Mouse (Mus musculus): ENCODE measurements around the gene Rell1.

The Rell1 gene

GRCm38 (mm10) chr5:63952039-63952438 lies 16.7 kb downstream of the Rell1 start:
- DNase-seq (ENCODE audit: low spot score in 2 of 2), result no peak

- no peak for DNase-seq (ENCODE audit: low spot score in 2 of 2)
Measured at GRCm38 (mm10) chr5:63951421-63951911, 17.2 kb downstream of the Rell1 start.

DNA sequence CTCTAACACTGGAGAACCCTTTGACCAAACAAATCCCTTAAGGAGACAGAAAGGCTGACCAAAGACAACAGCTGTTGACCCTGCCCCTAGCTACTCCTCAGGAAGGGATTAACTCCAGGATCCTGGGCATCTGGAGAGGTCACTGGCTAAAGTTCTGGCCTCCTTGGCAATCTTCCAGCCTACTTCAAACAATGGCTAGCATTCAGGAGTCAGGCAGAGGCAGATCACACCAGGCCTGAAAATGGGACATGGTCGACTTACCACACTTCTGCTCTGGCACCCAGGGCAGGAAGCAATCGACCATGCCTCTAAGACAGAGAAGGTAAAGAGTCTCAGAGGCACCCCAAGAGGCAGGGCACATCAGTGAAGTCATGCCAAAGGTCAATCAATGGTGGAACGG lies 19.5 kb downstream of the Rell1 start:
- DNase-seq (ENCODE audit: low spot score in 2 of 2), result no peak

DNA sequence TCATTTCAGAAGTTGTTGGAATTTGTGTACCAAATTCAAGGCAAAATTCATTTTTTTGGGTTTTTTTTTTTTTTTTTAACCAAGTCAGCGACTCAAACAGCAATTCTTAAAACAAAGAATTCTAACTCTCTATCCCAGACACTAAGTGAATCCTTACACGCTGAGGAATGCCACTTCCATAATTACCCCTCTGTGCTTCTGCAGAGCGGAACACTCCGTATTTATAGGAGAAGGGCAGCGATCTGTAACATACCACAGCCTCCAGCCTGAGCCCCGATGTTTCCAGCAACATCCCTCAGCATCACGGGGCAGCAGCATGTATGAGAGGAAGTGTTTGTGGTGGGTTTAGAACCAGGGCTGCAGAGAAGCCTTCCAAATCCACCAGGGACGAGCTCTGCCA lies 21.2 kb downstream of the Rell1 start:
- DNase-seq (ENCODE audit: low spot score in 2 of 2), result no peak

- DNase-seq (ENCODE audit: low spot score in 2 of 2), result no peak
Measured at GRCm38 (mm10) chr5:63943291-63943690, 25.4 kb downstream of the Rell1 start.

DNA sequence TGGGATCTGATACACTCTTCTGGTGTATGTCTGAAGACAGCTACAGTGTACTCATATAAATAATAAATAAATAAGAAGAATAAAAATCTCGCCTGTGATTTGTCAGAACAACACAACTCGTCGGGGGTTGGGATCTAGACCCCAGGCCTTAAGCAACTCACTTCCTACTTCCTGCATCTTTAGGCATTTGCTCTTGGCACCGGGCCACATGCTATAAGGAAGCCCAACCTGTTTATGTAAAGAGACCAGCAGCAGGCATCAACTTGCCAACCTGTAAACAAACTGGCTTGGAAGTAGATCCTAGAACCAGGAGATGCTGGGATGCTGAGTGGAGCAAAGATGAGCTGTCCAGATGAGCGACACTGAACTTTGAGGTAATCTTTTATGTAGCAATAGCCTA lies 26.8 kb downstream of the Rell1 start:
- no peak for DNase-seq (ENCODE audit: low spot score in 2 of 2)

GRCm38 (mm10) chr5:63938575-63938974 lies 30.1 kb downstream of the Rell1 start:
- DNase-seq (ENCODE audit: low spot score in 2 of 2), result no peak

- no peak for DNase-seq (ENCODE audit: low spot score in 2 of 2)
Measured at GRCm38 (mm10) chr5:63936740-63937139, 32.0 kb downstream of the Rell1 start.

DNA sequence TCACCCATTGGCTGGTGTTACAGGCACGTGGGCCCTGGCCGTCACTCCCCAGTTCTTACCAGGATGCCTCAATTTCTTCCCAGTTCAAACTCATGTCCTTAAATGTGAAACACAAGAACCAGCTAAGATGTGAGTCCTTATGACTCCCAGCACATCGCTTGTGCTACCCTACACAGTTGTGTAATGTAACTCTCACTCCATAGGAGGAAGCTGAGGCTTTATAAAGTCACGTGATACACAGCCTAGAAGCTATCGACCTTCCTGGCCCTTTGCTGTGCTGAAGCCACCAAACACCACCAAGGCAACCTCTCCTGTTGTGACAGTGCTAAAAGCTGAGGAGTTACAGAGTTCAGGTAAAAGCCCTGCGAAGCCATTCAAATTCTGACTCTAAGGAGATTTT lies 33.1 kb downstream of the Rell1 start:
- no peak for DNase-seq (ENCODE audit: low spot score in 2 of 2)

- DNase-seq (ENCODE audit: low spot score in 2 of 2), result no peak
Measured at GRCm38 (mm10) chr5:63932829-63933228, 35.9 kb downstream of the Rell1 start.

- no peak for DNase-seq (ENCODE audit: low spot score in 2 of 2)
Measured at GRCm38 (mm10) chr5:63930824-63931358, 37.8 kb downstream of the Rell1 start.

- no peak for DNase-seq (ENCODE audit: low spot score in 2 of 2)
Measured at GRCm38 (mm10) chr5:63925035-63925628, 43.6 kb downstream of the Rell1 start.

DNA sequence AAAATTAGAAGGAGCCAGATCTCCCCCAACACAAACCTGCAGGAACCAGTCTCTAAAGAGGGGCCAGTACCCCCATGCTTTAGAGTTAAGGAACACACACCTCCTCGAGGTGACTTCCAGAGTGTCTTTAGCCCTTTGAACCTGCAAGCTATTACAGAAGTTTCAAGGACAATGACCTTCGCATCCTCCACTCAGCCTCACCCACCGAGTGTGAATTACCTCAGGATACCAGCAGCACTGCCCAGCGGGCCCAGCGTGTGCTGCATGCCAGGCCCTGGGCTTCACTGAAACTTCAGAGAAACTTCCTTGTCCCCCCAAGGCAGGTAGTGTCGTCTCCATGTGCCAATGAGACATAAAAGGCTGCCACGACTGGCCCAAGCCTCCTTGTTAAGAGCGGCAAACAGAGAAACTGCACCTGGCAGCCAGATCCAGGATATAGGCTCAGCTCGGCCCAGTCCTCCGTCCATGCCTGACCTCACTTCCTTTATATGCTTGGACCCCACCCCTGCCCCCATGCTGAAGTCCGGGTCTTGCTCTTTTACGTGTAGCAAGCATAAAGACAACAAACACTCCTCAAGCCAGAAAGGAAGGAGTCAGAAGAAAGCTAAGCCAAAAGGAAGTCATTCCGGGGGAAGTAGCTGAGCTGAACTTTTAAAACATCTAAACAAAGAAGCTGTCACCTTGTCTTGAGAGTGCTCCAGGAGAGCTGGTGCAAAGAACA lies 45.2 kb downstream of the Rell1 start:
- DNase-seq (ENCODE audit: low spot score in 2 of 2), result no peak

GRCm38 (mm10) chr5:63918201-63918600 lies 50.5 kb downstream of the Rell1 start:
- DNase-seq (ENCODE audit: low spot score in 2 of 2), result no peak

GRCm38 (mm10) chr5:63916457-63917139 lies 52.1 kb downstream of the Rell1 start:
- no peak for DNase-seq (ENCODE audit: low spot score in 2 of 2)

GRCm38 (mm10) chr5:63914896-63915295 lies 53.8 kb downstream of the Rell1 start:
- DNase-seq (ENCODE audit: low spot score in 2 of 2), result no peak

- DNase-seq (ENCODE audit: low spot score in 2 of 2), result no peak
Measured at GRCm38 (mm10) chr5:63910171-63910960, 58.3 kb downstream of the Rell1 start.

DNA sequence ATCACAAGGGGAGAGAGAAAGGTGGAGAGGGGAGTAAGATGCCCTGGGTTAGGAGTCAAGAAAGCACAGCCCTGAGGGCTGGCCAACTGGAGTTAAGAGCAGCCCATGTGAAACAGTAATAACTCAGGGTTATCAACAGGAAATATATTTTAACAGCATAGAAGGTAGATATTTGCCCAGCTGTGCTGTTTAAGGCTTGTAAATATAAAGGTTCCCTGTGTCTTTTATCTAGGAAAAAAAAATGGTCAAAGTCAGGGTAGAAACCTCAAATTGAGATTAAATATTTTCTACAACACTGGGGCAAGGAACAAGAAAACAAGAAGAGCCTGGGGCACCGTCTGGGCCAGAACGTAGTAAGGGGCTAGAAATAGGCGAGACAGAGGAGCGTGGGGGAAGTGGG lies 61.2 kb downstream of the Rell1 start:
- DNase-seq (ENCODE audit: low spot score in 2 of 2), result no peak

- peak; percentile 25 to 60 for DNase-seq (ENCODE audit: low spot score in 2 of 2)
Measured at GRCm38 (mm10) chr5:63906149-63907093, 62.3 kb downstream of the Rell1 start.

- no peak for DNase-seq (ENCODE audit: low spot score in 2 of 2)
Measured at GRCm38 (mm10) chr5:63903329-63903728, 65.4 kb downstream of the Rell1 start.

DNA sequence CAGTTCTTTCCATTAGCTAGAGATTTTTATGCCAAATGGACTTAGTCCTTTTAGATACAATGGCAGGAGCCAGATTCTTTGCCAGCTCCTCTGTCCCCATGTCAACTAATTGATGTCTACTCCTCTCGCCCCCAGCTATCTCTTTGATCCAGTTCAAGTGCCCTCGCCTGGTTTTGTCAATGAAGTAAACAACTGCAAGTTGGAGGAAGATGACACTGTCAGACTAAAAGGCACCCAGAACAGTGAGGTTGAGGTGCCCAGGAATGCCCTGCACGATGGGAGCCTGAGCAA lies 70.9 kb downstream of the Rell1 start:
- no peak for DNase-seq (ENCODE audit: low spot score in 2 of 2)

All from right cerebral cortex, postnatal 36 days (tissue).